Mouse (Mus musculus): ENCODE results near the gene Bpifa2. TPM values are rescaled to one million over a fixed set of nuclear protein-coding genes. Genes with fewer than 3 reads are reported as not detected.
"Not testable (repeated sequence)": the region's sequence is repeated elsewhere in the genome, so short reads cannot be mapped to it uniquely, and the experiment has no call there.

Bpifa2 gene
- not detected for total RNA-seq (2021)
- long read RNA-seq = 0 reads

DNA sequence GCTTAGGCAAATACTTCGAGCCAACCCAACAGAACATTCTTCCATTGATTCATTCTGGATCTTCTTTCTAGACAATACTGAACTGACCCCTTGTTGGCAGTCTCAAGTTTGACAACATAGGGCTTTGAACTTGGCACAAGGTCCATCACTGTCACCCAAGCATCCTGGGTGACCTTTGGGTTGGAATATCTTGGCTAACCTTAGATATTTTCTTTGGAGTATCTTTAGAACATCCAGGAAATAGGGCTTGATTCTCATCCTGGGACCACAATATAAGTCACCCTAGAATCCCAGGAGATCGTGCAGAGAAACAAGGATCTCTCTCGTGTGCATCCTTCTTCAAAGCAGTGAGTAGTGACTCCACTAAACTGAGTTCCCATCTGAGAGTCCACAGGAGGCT lies at the start of gene Bpifa2:
TSS of gene Bpifa2 (plus strand) at position 301 of the 400 bp plus-strand sequence.
- DNase-seq (ENCODE audit: low spot score in 2 of 2) = no peak

DNA sequence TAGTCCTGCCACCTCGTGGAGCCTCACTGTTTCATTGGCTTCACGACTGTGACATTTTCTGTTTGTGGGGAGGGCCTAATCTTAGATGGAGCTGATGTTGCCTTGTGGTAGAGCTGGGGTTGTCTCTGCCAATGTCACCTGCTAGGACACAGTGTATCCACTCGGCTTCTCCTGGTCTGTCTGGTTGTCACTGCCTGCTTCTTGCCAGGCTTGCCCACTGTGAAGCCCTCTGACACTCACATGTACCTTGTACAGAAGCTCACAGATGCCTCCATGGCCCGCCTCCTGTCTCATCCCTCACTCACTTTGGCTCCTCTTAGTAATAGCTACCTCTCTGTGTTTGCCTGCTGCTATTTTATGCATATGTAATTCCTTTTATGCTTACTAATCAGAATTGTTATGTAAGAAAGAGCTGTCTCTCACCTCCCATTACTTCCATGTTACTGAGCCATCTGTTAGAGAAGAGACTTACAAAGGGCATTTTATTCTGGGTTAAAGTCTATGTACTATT lies 45.2 kb upstream of the Bpifa2 start:
- DNase-seq (ENCODE audit: low spot score in 2 of 2) = peak in 1 of 2 experiments; percentile 55

DNA sequence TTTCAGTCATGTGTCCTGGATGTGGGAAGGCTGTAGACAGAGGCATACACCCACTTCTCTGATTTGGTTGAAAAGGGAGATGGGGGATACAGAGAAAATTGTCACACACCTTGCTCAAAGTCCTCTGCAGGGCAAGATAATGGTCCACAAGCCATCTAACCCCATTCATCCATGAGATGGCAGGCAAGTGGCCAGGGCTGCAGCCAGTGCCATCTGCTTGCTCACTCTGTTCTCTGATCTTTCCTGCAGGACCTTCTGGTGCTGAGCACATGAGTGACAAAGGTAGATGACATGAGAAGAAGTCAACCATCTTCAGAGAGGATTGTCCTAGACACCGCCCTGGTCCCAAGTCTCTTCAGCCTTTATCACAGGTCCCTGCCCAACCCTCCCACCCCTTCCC lies 44.7 kb upstream of the Bpifa2 start:
- DNase-seq (ENCODE audit: low spot score in 2 of 2) = no peak

DNA sequence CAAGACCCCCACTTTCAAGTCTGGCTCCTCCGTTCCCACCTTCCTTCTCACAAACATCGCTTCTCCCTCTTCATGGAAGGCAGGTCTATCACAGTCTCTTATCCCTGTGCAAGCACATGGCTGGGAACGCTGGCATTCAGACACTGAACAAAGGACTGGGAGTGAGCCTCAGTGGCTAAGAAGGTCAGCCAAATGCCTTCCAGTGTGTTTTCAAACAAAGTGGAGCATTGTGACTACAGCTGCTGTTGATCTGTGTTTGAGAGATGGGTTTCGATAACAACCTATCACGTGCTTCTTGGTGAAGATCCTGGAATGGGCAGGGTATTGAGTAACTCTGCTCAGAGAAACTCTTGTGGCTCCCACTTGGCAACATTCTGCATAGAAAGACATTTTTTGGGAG lies 37.8 kb upstream of the Bpifa2 start:
- DNase-seq (ENCODE audit: low spot score in 2 of 2) = peak in 1 of 2 experiments; percentile 22

DNA sequence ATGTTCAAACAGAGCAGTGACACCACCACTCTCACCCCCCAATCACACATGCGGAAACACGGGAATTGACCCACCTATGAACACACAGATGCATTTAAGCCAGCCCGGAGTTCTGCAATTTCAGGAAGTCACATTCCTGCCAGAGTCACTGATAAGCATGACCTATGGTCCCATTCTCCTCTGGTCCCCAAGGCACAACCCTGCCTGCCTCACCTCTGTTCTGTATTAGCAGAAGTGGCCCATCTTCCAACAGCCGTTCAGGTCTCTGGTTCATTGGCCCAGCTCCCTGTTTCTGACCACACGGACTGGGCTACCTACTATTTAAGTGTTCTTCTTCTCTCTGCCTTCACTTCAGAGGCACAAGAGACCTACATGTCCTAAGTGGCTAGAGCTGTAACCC lies 33.5 kb upstream of the Bpifa2 start, which contains the start of gene Bpifa6:
TSS of gene Bpifa6 (plus strand) at position 364 of the 400 bp plus-strand sequence.
- DNase-seq (ENCODE audit: low spot score in 2 of 2) = no peak

DNA sequence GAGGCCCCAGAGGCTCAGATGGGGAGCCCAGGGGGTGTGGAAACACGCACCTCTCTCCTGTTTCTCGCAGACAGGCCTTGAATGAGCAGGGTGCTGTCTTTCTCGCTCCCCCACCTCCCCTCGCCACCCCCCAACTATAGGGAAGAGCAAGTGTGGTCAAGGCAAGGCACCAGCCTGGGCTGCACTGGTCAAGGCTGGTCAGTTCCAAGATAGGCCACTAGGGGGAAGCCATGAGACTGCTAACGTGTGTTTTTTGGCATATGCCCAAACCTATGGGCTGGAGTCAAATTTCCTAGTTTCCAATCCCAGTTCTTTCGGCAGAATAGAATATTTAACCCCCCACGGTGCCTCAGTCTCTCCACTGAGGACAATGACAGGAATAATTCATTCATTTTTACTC lies 12.3 kb upstream of the Bpifa2 start:
- DNase-seq (ENCODE audit: low spot score in 2 of 2) = peak; percentile 42 to 80

DNA sequence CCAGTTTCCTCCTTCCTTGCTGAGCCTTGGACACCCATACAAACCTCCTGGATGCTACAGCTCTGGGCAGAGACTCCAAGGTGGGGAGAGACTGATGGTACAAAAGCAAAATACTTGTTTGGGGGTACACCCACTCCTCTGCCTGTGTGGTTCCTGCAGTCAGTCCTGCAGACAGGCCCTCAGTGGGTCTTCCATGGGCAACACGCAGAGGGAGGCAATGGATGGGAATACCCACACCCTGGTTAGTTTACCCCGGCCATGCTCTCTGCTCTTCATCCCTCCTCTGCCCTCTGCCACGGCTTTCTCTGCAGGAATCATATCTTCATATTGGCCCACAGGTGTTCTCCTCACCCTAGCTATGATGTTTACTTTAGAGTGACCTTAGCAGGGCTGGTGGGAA lies 7.6 kb upstream of the Bpifa2 start:
- DNase-seq (ENCODE audit: low spot score in 2 of 2) = no peak

DNA sequence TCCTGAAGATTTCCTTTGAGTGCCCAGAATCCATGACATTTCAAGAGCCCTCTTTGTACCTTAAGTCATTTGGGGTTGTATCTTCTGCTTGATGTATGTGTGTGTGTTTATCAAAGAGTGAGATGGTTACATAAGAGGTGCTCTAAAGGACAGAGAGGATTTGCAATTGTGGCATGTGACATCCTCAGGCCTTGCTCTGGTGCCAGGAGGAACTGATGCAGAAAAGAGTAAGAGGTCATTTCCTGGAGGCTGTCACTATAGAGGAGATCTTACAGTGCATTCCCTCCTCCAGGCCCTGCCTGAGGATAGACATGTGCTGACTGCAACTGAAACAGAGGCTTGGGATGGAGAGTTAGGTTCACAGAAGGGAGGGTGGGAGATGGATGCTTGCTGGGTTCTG lies 7.0 kb upstream of the Bpifa2 start:
- no peak for DNase-seq (ENCODE audit: low spot score in 2 of 2)

DNA sequence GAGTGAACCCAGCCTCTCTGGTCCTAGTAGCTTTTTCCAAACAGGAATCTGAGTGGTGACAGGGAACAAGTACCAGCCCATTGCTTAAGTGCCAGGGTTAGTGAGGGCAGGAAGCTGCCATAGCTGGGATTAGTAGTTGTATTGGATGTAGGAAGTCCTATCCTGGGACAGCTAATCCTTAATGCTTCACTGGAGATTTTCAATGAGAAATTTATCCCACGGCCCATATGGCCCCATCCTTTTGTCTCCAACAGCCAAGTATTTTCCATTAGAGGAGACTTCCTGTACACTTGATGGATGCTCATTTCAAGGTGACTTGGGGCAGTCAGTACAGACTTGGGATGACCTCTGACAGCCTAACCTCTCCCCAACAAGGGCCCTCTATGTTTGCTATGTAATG lies 3.6 kb upstream of the Bpifa2 start:
- no peak for DNase-seq (ENCODE audit: low spot score in 2 of 2)

DNA sequence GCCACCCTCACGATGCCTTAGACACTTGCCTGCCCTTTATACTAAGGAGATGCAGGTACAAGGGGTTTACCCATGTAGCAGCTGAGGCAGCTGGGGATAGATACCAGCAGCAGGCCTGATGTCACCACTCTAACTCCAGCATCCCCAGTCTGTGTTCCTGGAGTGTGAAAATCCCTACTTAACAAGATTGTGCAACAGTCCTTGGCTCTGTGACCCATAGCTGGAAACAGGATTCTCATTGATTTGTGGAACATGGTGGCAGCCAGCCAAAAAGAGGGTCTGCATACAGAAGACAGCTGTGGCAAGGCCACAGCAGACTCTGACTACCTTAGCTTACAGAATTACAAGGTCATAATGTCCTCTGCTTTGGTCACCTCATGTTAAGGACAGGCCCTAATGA lies 3.0 kb upstream of the Bpifa2 start:
- DNase-seq (ENCODE audit: low spot score in 2 of 2) = no peak

DNA sequence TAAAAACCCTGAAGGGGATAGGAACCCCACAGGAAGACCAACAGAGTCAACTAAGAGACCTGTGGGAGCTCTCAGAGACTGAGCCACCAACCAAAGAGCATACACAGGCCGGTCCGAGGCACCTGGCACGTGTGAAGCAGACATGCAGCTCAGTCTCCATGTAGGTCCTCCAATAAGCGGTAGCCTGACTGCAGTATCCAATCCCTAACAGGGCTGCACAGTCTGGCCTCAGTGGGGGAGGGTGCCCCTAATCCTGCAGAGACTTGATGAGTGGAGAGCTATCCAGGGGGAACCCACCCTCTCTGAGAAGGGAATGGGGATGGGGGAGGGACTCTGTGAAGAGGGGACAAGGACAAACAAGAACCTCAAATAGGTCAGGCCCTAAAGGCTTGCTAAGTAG lies 2.3 kb upstream of the Bpifa2 start:
- no peak for DNase-seq (ENCODE audit: low spot score in 2 of 2)

DNA sequence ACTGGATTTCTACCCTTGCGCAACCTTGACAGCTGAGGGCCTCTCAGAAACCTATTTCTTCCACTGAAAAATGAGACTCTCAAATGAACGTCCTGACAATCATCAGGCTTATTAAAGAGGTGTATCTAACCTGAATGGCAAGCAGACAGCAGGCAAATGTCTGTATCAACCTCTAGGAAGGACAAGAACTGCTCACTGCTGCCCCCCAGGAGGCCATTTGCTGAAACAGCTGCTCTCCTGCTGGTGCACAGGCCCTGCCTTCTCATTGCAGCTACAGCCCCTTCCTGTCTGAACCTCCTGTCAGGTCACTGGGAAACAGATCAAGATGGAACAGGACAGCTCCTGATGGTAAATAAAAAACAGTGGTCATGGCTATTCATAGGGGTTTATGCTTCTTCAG lies 1.7 kb upstream of the Bpifa2 start:
- no peak for DNase-seq (ENCODE audit: low spot score in 2 of 2)

DNA sequence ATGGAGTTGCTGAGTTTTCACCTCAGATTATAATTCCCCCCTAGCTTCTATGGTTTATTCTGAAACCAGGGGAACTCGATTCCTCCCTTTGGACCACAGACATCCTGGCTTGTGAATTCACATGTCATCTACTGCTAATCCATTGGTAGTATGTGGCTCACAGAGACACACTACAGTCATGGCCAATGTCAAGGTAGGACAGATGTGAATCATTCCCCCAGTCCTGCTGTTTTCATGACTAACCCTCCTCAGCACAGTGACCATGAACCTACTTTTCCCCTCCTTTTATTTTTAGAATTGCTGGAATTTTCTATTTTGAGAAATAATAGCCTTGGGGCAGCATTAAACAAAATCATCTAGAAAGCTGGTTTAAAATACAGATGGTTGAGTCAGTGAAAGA lies 684 bp upstream of the Bpifa2 start:
- DNase-seq (ENCODE audit: low spot score in 2 of 2) = no peak

DNA sequence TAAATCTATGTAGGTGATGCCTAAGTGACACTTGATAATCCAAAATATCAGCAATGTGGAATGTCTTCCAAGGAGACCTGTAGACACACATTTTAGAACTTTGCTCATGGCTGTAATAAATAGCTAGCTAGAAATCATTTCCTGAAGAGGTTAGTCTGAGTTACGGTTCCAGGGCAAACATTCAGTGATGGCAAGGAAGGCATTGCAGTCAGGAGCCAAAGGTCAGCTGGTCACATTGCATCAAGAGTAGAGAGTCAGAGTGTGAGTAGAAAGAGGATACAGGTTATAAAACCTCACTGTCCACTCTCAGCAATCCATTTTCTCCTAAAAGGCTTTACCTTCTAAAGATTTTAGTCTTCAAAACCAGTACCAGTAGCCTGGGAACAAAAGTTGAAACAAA lies 9.9 kb downstream of the Bpifa2 start:
- no peak for DNase-seq (ENCODE audit: low spot score in 2 of 2)

DNA sequence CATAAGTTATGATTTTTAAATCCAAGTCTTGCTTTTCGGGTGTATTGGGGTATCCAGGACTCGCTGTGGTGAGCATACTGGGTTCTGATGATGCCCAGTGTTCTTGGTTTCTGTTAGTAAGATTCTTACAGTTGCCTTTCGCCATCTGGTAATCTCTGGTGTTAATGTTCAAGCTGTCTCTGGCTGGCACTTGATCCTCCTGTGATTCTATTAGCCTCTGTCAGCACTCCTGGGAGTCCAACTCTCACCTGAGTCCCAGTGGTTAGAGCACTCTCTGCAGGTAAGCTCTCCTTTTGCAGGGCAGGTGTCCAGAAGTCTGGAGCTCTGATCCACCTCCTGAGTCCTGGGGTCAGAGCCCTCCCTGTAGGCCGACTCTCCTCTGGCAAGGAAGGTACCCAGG lies 16.6 kb downstream of the Bpifa2 start:
- not testable (repeated sequence) for DNase-seq (ENCODE audit: low spot score in 2 of 2)

DNA sequence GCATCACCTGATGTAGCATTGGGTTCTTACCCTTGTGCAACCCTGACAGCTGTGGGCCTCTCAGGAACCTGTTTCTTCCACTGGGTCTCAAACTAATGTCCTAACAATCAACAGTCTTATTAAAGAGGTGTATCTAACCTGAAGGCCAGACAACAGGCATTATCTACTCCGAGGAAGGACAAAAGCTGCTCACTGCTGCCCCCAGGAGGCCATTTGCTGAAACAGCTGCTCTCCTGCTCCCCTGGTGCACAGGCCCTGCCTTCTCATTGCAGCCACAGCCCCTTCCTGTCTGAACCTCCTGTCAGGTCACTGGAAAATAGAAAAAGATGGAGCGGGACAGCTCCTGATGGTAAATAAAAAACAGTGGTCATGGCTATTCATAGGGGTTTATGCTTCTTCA lies 30.9 kb downstream of the Bpifa2 start:
- DNase-seq (ENCODE audit: low spot score in 2 of 2) = peak in 1 of 2 experiments; percentile 47

DNA sequence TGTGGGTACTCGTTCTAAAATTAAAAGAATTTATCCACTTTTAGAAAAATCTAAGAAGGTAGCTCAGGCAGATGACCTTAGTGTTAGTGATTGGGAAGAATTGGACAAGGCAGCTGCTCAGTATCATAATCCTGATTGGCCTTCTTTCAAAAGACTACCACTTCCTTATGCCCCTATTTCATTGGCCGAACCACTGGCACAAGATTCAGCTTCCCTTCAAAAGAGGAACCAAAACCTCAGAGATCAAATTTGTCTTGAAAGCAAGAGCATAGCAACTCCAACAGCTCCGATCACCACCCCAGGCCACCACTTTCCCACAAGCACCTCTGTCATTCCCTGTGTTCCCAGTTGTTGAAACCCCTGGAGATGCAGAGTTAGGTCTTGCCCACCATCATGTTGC lies 36.7 kb downstream of the Bpifa2 start:
- DNase-seq (ENCODE audit: low spot score in 2 of 2) = no peak

DNA sequence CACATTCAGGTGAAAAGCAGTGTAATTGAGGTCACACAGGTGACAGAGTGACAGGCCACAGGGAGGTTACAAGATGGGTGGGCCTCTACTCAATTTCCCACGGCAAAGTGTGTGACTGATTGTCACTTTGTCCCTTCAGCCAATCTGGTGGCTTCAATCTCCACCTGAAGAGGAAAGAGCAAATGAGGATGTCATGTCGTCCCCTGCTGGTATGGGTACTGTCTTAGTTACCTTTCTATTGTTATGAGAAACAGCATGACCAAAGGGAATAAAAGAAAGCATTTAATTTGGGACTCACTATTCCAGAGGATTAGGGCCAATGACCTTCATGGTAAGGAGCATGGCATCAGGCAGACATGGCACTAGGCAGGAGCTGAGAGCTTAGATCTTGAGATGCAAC lies 50.6 kb downstream of the Bpifa2 start:
- no peak for DNase-seq (ENCODE audit: low spot score in 2 of 2)

Other genes starting within 250 kb of the Bpifa2 start
- under 1 TPM in 1 of 2 experiments, not detected in 1; 0.28 TPM for gene Efcab8, start 228.3 kb upstream of the Bpifa2 start, total RNA-seq (2021)
- gene Sun5, start 137.2 kb upstream of the Bpifa2 start, total RNA-seq (2021) = not detected
- not detected for gene Bpifb2, start 133.2 kb upstream of the Bpifa2 start, total RNA-seq (2021)
- not detected for gene Bpifb6, start 107.9 kb upstream of the Bpifa2 start, total RNA-seq (2021)
- not detected for gene Bpifb3, start 90.0 kb upstream of the Bpifa2 start, total RNA-seq (2021)
- not detected for gene Bpifb4, start 70.1 kb upstream of the Bpifa2 start, total RNA-seq (2021)
- gene Bpifa6, start 33.3 kb upstream of the Bpifa2 start, total RNA-seq (2021) = not detected
- gene Bpifa3, start 122.1 kb downstream of the Bpifa2 start, total RNA-seq (2021) = not detected
- gene Bpifa1, start 134.6 kb downstream of the Bpifa2 start, total RNA-seq (2021) = not detected
- not detected for gene Bpifa5, start 154.3 kb downstream of the Bpifa2 start, total RNA-seq (2021)
- under 1 TPM; 0.12 to 0.15 TPM for gene Bpifb1, start 182.6 kb downstream of the Bpifa2 start, total RNA-seq (2021)
- not detected for gene Bpifb5, start 215.5 kb downstream of the Bpifa2 start, total RNA-seq (2021)
- not detected for gene Bpifb9a, start 249.6 kb downstream of the Bpifa2 start, total RNA-seq (2021)